Mouse (Mus musculus): ENCODE measurements around the gene Pepd.

DNA sequence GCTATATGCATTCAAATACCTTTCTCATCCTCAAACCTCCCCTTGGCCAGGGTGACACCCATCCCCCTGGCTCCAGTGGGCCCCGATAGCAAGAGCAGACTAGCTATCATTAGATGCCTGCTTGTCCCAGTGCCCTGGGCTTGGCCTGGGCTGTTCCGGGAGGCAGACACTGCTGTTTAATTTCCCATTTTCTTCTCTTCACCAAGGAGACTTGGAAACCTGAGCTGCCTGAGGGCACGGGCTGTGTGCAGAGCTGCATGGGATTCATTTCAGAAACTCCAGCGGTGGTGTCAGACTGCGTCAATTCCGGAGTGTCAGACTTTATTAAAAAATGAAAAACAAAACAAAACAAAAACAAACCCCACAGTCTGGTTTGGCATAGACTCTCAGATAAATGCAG is 44.9 kb upstream of the Pepd start:
- TF ChIP-seq CTCF (IDR thresholded peaks at IDR 0.05) (no peak), EP300 (IDR thresholded peaks at IDR 0.05) (no peak)
